ENCODE assay signal across 9 mouse cellular contexts in the genomic region with DNA sequence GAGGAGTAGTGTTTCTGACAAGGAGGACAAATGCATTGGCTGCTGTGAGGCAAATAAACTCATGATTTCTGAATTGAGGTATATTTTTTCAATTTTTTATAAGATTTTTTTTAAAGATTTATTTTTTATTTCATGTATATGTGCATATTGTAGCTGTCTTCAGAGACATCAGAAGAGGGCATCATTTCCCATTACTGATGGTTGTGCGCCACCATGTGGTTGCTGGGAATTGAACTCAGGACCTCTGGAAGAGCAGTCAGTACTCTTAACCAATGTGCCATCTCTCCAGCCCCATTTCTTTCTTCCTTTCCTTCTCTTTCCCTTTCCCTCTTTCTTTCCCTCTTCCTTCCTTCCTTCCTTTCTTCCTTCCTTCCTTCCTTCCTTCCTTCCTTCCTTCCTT. TPM values are rescaled to one million over a fixed set of nuclear protein-coding genes. Genes with fewer than 3 reads are reported as not detected.
DNase-seq lines count a peak whose midpoint lies in the region; ATAC-seq and TF ChIP-seq lines count a peak whose summit lies in the region.
"Had no signal": no experiment of that assay in that cellular context is flagged by ENCODE, and none has a peak within 500 bp of the region (broad histone marks: within the 10 kb centered on the region; RNA-seq: fewer than 3 reads in every experiment).

No protein-coding gene starts in this region.

- TF ChIP-seq POLR2A in bone marrow, adult 2 months (IDR thresholded peaks at IDR 0.05; ENCODE audit: borderline replicate concordance, control insufficient read depth, low read depth, low read length) = no peak

- no peaks in the 10 kb centered on the region for H3K9me3 ChIP-seq in forebrain, postnatal 0 days (ENCODE audit: low read length)
- H3K9me3 ChIP-seq in forebrain, embryonic 15.5 days = no peaks in the 10 kb centered on the region
- H3K9me3 ChIP-seq in midbrain, postnatal 0 days (ENCODE audit: low read length) = no peaks in the 10 kb centered on the region
- no peaks in the 10 kb centered on the region for H3K9me3 ChIP-seq in midbrain, embryonic 11.5 days (ENCODE audit: control insufficient read depth, low read length)
- H3K9me3 ChIP-seq: megakaryocyte, embryonic 14.5 days had no signal

- intact Hi-C loops in heart, postnatal 10 days (cut with DNase I) = loop anchor here (2.0 to 5.0 kb wide), 2 partner anchors 129 to 241 kb away; no protein-coding TSS in a partner anchor

- H3K36me3 ChIP-seq in forebrain, postnatal 0 days (ENCODE audit: insufficient read depth) = no peaks in the 10 kb centered on the region
- H3K36me3 ChIP-seq in forebrain, embryonic 15.5 days = no peaks in the 10 kb centered on the region
- no peaks in the 10 kb centered on the region for H3K36me3 ChIP-seq in midbrain, postnatal 0 days (ENCODE audit: insufficient read depth, low read length)
- no peaks in the 10 kb centered on the region for H3K36me3 ChIP-seq in midbrain, embryonic 11.5 days (ENCODE audit: control insufficient read depth, insufficient read depth, low read length)

- 11% methylated on average over 1 of the region's 1 CpGs for WGBS in forebrain, postnatal 0 days
- WGBS in forebrain, embryonic 15.5 days = 41% methylated on average over 1 of the region's 1 CpGs
- 18% methylated on average over 1 of the region's 1 CpGs for WGBS in midbrain, postnatal 0 days
- 19% methylated on average over 1 of the region's 1 CpGs for WGBS in midbrain, embryonic 11.5 days
- 83% methylated on average over 1 of the region's 1 CpGs for WGBS in bone marrow, adult 2 months

- H3K9ac ChIP-seq in forebrain, postnatal 0 days = no peak overlapping the region
- H3K9ac ChIP-seq in forebrain, embryonic 15.5 days (replicated peaks) = no peak overlapping the region
- H3K9ac ChIP-seq in midbrain, postnatal 0 days (replicated peaks; ENCODE audit: low read length, poor library complexity, severe bottlenecking) = no peak overlapping the region
- no peak overlapping the region for H3K9ac ChIP-seq in midbrain, embryonic 11.5 days (ENCODE audit: low read length)

- TF ChIP-seq CTCF in forebrain, postnatal 0 days (IDR thresholded peaks at IDR 0.05; ENCODE audit: low read depth) = peak; percentile 52
- peak; percentile 54 for TF ChIP-seq CTCF in midbrain, postnatal 0 days (IDR thresholded peaks at IDR 0.05)
- TF ChIP-seq CTCF in bone marrow, adult 2 months (IDR thresholded peaks at IDR 0.05; ENCODE audit: control insufficient read depth, insufficient read depth, low read length) = 0 out of 2 replicates have a peak, but pooled peaks have one; percentile 25

- H3K4me2 ChIP-seq in forebrain, postnatal 0 days (ENCODE audit: low read depth) = no peak overlapping the region
- no peak overlapping the region for H3K4me2 ChIP-seq in forebrain, embryonic 15.5 days (replicated peaks)
- H3K4me2 ChIP-seq in midbrain, postnatal 0 days (ENCODE audit: low read depth, low read length, poor library complexity, severe bottlenecking) = no peak overlapping the region
- no peak overlapping the region for H3K4me2 ChIP-seq in midbrain, embryonic 11.5 days

- ATAC-seq in forebrain, postnatal 0 days = no peak
- ATAC-seq in forebrain, embryonic 15.5 days (replicated peaks) = no peak
- ATAC-seq in midbrain, postnatal 0 days (ENCODE audit: low FRiP score) = no peak
- no peak for ATAC-seq in midbrain, embryonic 11.5 days (ENCODE audit: low FRiP score)
- no peak for ATAC-seq in inflammation-experienced regulatory T-cells, adult 6 months

- H3K4me3 ChIP-seq in forebrain, postnatal 0 days (ENCODE audit: low read depth, low read length) = no peak overlapping the region
- no peak overlapping the region for H3K4me3 ChIP-seq in forebrain, embryonic 15.5 days
- no peak overlapping the region for H3K4me3 ChIP-seq in midbrain, postnatal 0 days (ENCODE audit: low read depth, low read length)
- no peak overlapping the region for H3K4me3 ChIP-seq in midbrain, embryonic 11.5 days (ENCODE audit: low read depth, low read length)
- no peak overlapping the region for H3K4me3 ChIP-seq in bone marrow, adult 2 months (replicated peaks; ENCODE audit: control insufficient read depth, low read depth, low read length)
- H3K4me3 ChIP-seq: megakaryocyte, embryonic 14.5 days had no signal

- no peak overlapping the region for H3K27ac ChIP-seq in forebrain, postnatal 0 days (ENCODE audit: low read depth, low read length)
- H3K27ac ChIP-seq in forebrain, embryonic 15.5 days (replicated peaks) = no peak overlapping the region
- no peak overlapping the region for H3K27ac ChIP-seq in midbrain, postnatal 0 days (ENCODE audit: low read depth, low read length)
- no peak overlapping the region for H3K27ac ChIP-seq in midbrain, embryonic 11.5 days (ENCODE audit: low read depth, low read length)
- no peak overlapping the region for H3K27ac ChIP-seq in bone marrow, adult 2 months (ENCODE audit: control insufficient read depth, insufficient read depth, low read depth, low read length, poor library complexity)

- no peaks in the 10 kb centered on the region for H3K27me3 ChIP-seq in forebrain, postnatal 0 days (ENCODE audit: insufficient read depth, low read length)
- no peaks in the 10 kb centered on the region for H3K27me3 ChIP-seq in forebrain, embryonic 15.5 days
- H3K27me3 ChIP-seq in midbrain, postnatal 0 days (ENCODE audit: insufficient read depth, low read length) = no peaks in the 10 kb centered on the region
- H3K27me3 ChIP-seq in midbrain, embryonic 11.5 days (ENCODE audit: control insufficient read depth, insufficient read depth, low read length) = no peaks in the 10 kb centered on the region
- H3K27me3 ChIP-seq: megakaryocyte, embryonic 14.5 days had no signal

- H3K4me1 ChIP-seq in forebrain, postnatal 0 days (ENCODE audit: insufficient read depth) = no peaks in the 10 kb centered on the region
- no peaks in the 10 kb centered on the region for H3K4me1 ChIP-seq in forebrain, embryonic 15.5 days
- H3K4me1 ChIP-seq in midbrain, postnatal 0 days (ENCODE audit: insufficient read depth, low read length) = no peaks in the 10 kb centered on the region
- no peaks in the 10 kb centered on the region for H3K4me1 ChIP-seq in midbrain, embryonic 11.5 days (ENCODE audit: control insufficient read depth, insufficient read depth, low read length)
- H3K4me1 ChIP-seq in bone marrow, adult 2 months (ENCODE audit: control insufficient read depth, insufficient read depth, low read length) = no peaks in the 10 kb centered on the region
- H3K4me1 ChIP-seq: megakaryocyte, embryonic 14.5 days had no signal

- DNase-seq in forebrain, postnatal 0 days = peak; percentile 5
- no peak for DNase-seq in midbrain, postnatal 0 days (ENCODE audit: low spot score)
- no peak for DNase-seq in midbrain, embryonic 11.5 days (ENCODE audit: low spot score, missing footprints)
- peak; percentile 45 to 53 for DNase-seq in heart, postnatal 10 days
- DNase-seq in lung, postnatal 25 days (ENCODE audit: low spot score) = peak; percentile 29

RNA-seq across cellular contexts. Expression of gene Ccdc18, which starts 31.0 kb away (rescaled TPM):
- total RNA-seq in forebrain, postnatal 0 days (2014; rRNA removed) = 0.92 and 5.5 TPM in 2 replicates
- polyA plus RNA-seq in forebrain, postnatal 0 days (2015; fragmentation: Nextera tagmentation; extraction: Ambion mirVana) = 2.5 and 2.9 TPM in 2 replicates
- 4.9 and 5.2 TPM in 2 replicates for polyA plus RNA-seq in forebrain, embryonic 15.5 days (2015; fragmentation: Nextera tagmentation; extraction: Ambion mirVana)
- 0.66 and 1.1 TPM in 2 replicates for total RNA-seq in midbrain, postnatal 0 days (2014; rRNA removed)
- 1.4 and 2.0 TPM in 2 replicates for polyA plus RNA-seq in midbrain, postnatal 0 days (2015; fragmentation: Nextera tagmentation; extraction: Ambion mirVana)
- polyA plus RNA-seq in midbrain, embryonic 11.5 days (2014; fragmentation: Nextera tagmentation; extraction: Ambion mirVana) = 9.5 and 10.8 TPM in 2 replicates
- polyA plus RNA-seq in bone marrow, adult 2 months (2011; ENCODE audit: insufficient read depth, insufficient read length, low replicate concordance, missing spikeins) = 7.3 and 12.5 TPM in 2 replicates
- total RNA-seq in heart, postnatal 10 days (2021) = 1 to 10 TPM; 1.2 to 1.3 TPM
- polyA plus RNA-seq in inflammation-experienced regulatory T-cells, adult 6 months (2017; shearing (Covaris generic)) = 1 to 10 TPM; 2.1 to 9.0 (median 2.2) TPM

RNA-seq across cellular contexts. Expression of gene Tmed5, which starts 31.3 kb away (rescaled TPM):
- 17.3 and 20.8 TPM in 2 replicates for total RNA-seq in forebrain, postnatal 0 days (2014; rRNA removed)
- 14.0 and 18.7 TPM in 2 replicates for polyA plus RNA-seq in forebrain, postnatal 0 days (2015; fragmentation: Nextera tagmentation; extraction: Ambion mirVana)
- polyA plus RNA-seq in forebrain, embryonic 15.5 days (2015; fragmentation: Nextera tagmentation; extraction: Ambion mirVana) = 18.3 and 27.0 TPM in 2 replicates
- total RNA-seq in midbrain, postnatal 0 days (2014; rRNA removed) = 19.6 and 26.4 TPM in 2 replicates
- polyA plus RNA-seq in midbrain, postnatal 0 days (2015; fragmentation: Nextera tagmentation; extraction: Ambion mirVana) = 19.6 and 23.4 TPM in 2 replicates
- polyA plus RNA-seq in midbrain, embryonic 11.5 days (2014; fragmentation: Nextera tagmentation; extraction: Ambion mirVana) = 30.4 and 30.7 TPM in 2 replicates
- polyA plus RNA-seq in bone marrow, adult 2 months (2011; ENCODE audit: insufficient read depth, insufficient read length, low replicate concordance, missing spikeins) = 4.2 and 5.1 TPM in 2 replicates
- total RNA-seq in heart, postnatal 10 days (2021) = 10 to 100 TPM; 25.9 to 39.3 TPM
- 100 to 1,000 TPM in 2 of 3 experiments, 10 to 100 TPM in 1; 98.0 to 130 (median 103) TPM for polyA plus RNA-seq in inflammation-experienced regulatory T-cells, adult 6 months (2017; shearing (Covaris generic))

Comparison
In these comparisons a context has a peak if more than half of its experiments do, and no peak if none do; other contexts are left out.
1. DNase-seq: peak in forebrain, postnatal 0 days (single experiment), heart, postnatal 10 days (2 of 2) and lung, postnatal 25 days (single experiment); none in midbrain, postnatal 0 days (single experiment) and midbrain, embryonic 11.5 days (single experiment).
2. Peak in every context shown above with its lines, with median percentiles within 50 percentile points of each other: CTCF ChIP-seq.